Mouse (Mus musculus) kidney, embryonic 16.5 days (tissue): ENCODE data around the gene Klra1. TPM values are rescaled to one million over a fixed set of nuclear protein-coding genes. Genes with fewer than 3 reads are reported as not detected.

Experiments used
- polyA plus RNA-seq: library from polyadenylated mRNA; unstranded; fragments of >200 nt; fragmentation: Nextera tagmentation; extraction: Ambion mirVana; gene quantifications from 2 replicates; pipeline ENCODE4 v1.2.1, GENCODE M21; 2015

Gene Klra1
- polyA plus RNA-seq, 1 experiment from 2014 or later = not detected

Other genes with a start within 250 kb of the Klra1 start
- not detected in 2 replicates for gene Klra9, start 193.8 kb downstream of the Klra1 start, polyA plus RNA-seq
- gene Klra7, start 153.6 kb downstream of the Klra1 start, polyA plus RNA-seq = not detected in 2 replicates
- not detected in 2 replicates for gene Klra10, start 104.9 kb downstream of the Klra1 start, polyA plus RNA-seq
- gene Klra3, start 49.3 kb downstream of the Klra1 start, polyA plus RNA-seq = not detected in 2 replicates